Mouse (Mus musculus) megakaryocyte, embryonic 14.5 days (primary cell): Measurements from ENCODE around the gene Ank3.

Experiments used
- FLI1 ChIP-seq: IDR thresholded peaks from 2 replicates; pipeline ENCODE4 v1.6.1; 2012; ENCODE audit warnings: low read length, inconsistent platforms, mixed read lengths
- GATA1 ChIP-seq: IDR thresholded peaks from 3 replicates; pipeline ENCODE4 v1.6.1; 2012; ENCODE audit warnings: mixed read lengths, low read length, inconsistent platforms, borderline replicate concordance

- TF ChIP-seq GATA1 (no peak), FLI1 (no peak)
Observed at GRCm38 (mm10) chr10:69444546-69444945, 46.0 kb downstream of the Ank3 start.
